Mouse (Mus musculus) adipocyte (in vitro differentiated cells): ENCODE measurements around the gene Slc2a9.

Experiments used
- DNase-seq: peaks from one replicate; pipeline ENCODE4 v3.0.0-alpha.2; 2016; ENCODE audit warnings: low spot score

Gene Slc2a9

GRCm38 (mm10) chr5:38372369-38372768 lies 130.6 kb downstream of the Slc2a9 start:
- no peak for DNase-seq

GRCm38 (mm10) chr5:38371308-38371707 lies 131.6 kb downstream of the Slc2a9 start:
- DNase-seq: no peak

- no peak for DNase-seq
Measured at GRCm38 (mm10) chr5:38366650-38367470, 136.1 kb downstream of the Slc2a9 start.

GRCm38 (mm10) chr5:38365521-38365920 lies 137.4 kb downstream of the Slc2a9 start:
- no peak for DNase-seq

- no peak for DNase-seq
Measured at GRCm38 (mm10) chr5:38364396-38364795, 138.5 kb downstream of the Slc2a9 start.

- no peak for DNase-seq
Measured at GRCm38 (mm10) chr5:38359716-38360115, 143.2 kb downstream of the Slc2a9 start.

- DNase-seq: no peak
Measured at GRCm38 (mm10) chr5:38356927-38357326, 146.0 kb downstream of the Slc2a9 start.

- DNase-seq: no peak
Measured at GRCm38 (mm10) chr5:38350351-38350929, 152.5 kb downstream of the Slc2a9 start.

GRCm38 (mm10) chr5:38346646-38347432 lies 156.1 kb downstream of the Slc2a9 start:
- peak; percentile 54 for DNase-seq

- no peak for DNase-seq
Measured at GRCm38 (mm10) chr5:38343101-38343500, 159.8 kb downstream of the Slc2a9 start.

- DNase-seq: no peak
Measured at GRCm38 (mm10) chr5:38334582-38334981, 168.4 kb downstream of the Slc2a9 start.

GRCm38 (mm10) chr5:38333381-38333780 lies 169.6 kb downstream of the Slc2a9 start:
- no peak for DNase-seq

- no peak for DNase-seq
Measured at GRCm38 (mm10) chr5:38318966-38319786, 183.8 kb downstream of the Slc2a9 start, which contains the start of gene Drd5. TSS of gene Drd5 (plus strand) at chr5:38319367.

- DNase-seq: no peak
Measured at GRCm38 (mm10) chr5:38309795-38310194, 193.1 kb downstream of the Slc2a9 start.

GRCm38 (mm10) chr5:38308873-38309272 lies 194.1 kb downstream of the Slc2a9 start:
- DNase-seq: peak; percentile 79

- DNase-seq: peak; percentile 96
Measured at GRCm38 (mm10) chr5:38307255-38308101, 195.5 kb downstream of the Slc2a9 start.

GRCm38 (mm10) chr5:38305241-38305640 lies 197.7 kb downstream of the Slc2a9 start:
- no peak for DNase-seq

- DNase-seq: no peak
Measured at GRCm38 (mm10) chr5:38302651-38303050, 200.3 kb downstream of the Slc2a9 start.

GRCm38 (mm10) chr5:38301761-38302411 lies 201.1 kb downstream of the Slc2a9 start:
- no peak for DNase-seq
